Mouse (Mus musculus) forebrain, embryonic 14.5 days (tissue): ENCODE measurements at regions not wholly inside any gene's neighbourhood (a gene's known extent, or its start where the extent isn't known, plus 50 kb on each side); places are given as distances from the start of the nearest gene placed in this dataset.

Experiments
- ATAC-seq: fragments of 200-750 bp; cut with Nextera tagmentation; 2 replicates; pipeline ENCODE4 v1.8.0; 2017; ENCODE audit warnings: mild to moderate bottlenecking, moderate library complexity
- DNase-seq: peaks from one replicate; pipeline ENCODE4 v3.0.0-alpha.2; 2015; ENCODE audit warnings: low spot score
- H3K27ac ChIP-seq: fragments of 300-500 bp; sonication (generic); 2 replicates; pipeline ENCODE4 v1.5.1; 2014; ENCODE audit warnings: low read depth, mild to moderate bottlenecking, control low read depth, low read length, moderate library complexity
- H3K27me3 ChIP-seq: fragments of 300-500 bp; sonication (generic); replicated peaks from 2 replicates; pipeline ENCODE4 v1.6.1; 2014; ENCODE audit warnings: low read length, control low read depth, mixed read lengths; ENCODE audit not compliant: control insufficient read depth, insufficient read depth
- H3K36me3 ChIP-seq: fragments of 300-500 bp; sonication (generic); 2 replicates; pipeline ENCODE4 v1.6.1; 2014; ENCODE audit warnings: low read length, control low read depth; ENCODE audit not compliant: control insufficient read depth, insufficient read depth
- H3K4me1 ChIP-seq: fragments of 300-500 bp; sonication (generic); 2 replicates; pipeline ENCODE4 v1.6.1; 2014; ENCODE audit warnings: antibody characterized with exemption, low read length, control low read depth; ENCODE audit not compliant: control insufficient read depth, insufficient read depth
- H3K4me2 ChIP-seq: fragments of 300-500 bp; sonication (generic); 2 replicates; pipeline ENCODE4 v1.6.1; 2014; ENCODE audit warnings: mild to moderate bottlenecking, control low read depth, low read length
- H3K4me3 ChIP-seq: fragments of 300-500 bp; sonication (generic); 2 replicates; pipeline ENCODE4 v1.5.1; 2014; ENCODE audit warnings: low read depth, low read length, control low read depth
- H3K9ac ChIP-seq: fragments of 300-500 bp; sonication (generic); 2 replicates; pipeline ENCODE4 v1.6.1; 2014; ENCODE audit warnings: mild to moderate bottlenecking, low read length, control low read depth, moderate library complexity
- H3K9me3 ChIP-seq: fragments of 300-500 bp; sonication (generic); replicated peaks from 2 replicates; pipeline ENCODE4 v1.6.1; 2016; ENCODE audit warnings: low read length, control low read depth, mixed read lengths; ENCODE audit not compliant: control insufficient read depth
- WGBS: fragments of 180-500 bp; shearing (Covaris S2); extraction: QIAGEN DNeasy Blood & Tissue Kit; methylation state at CpG from one replicate; pipeline ENCODE4 v1.1.7; 2014; 5-methylcytosine and 5-hydroxymethylcytosine counted together

- Histone ChIP-seq H3K27ac (no peak overlapping the region), H3K9me3 (no peaks in the 10 kb centered on the region), H3K4me3 (no peak overlapping the region), H3K4me1 (no peaks in the 10 kb centered on the region), H3K9ac (no peak overlapping the region), H3K36me3 (no peaks in the 10 kb centered on the region), H3K4me2 (no peak overlapping the region), H3K27me3 (no peaks in the 10 kb centered on the region)
- DNase-seq, result peak; percentile 69
- ATAC-seq, result peak; percentile 90
- whole genome bisulfite sequencing, result 19% methylated on average over 5 of the region's 5 CpGs
These were observed 708.6 kb downstream of the Ndufa4 start for GRCm38 (mm10) chr6:11198562-11199271.

GRCm38 (mm10) chr6:11198089-11198488 is 709.2 kb downstream of the Ndufa4 start:
- Histone ChIP-seq H3K4me1 (no peaks in the 10 kb centered on the region), H3K4me2 (no peak overlapping the region), H3K36me3 (no peaks in the 10 kb centered on the region), H3K27ac (no peak overlapping the region), H3K9ac (no peak overlapping the region), H3K4me3 (no peak overlapping the region), H3K27me3 (no peaks in the 10 kb centered on the region), H3K9me3 (no peaks in the 10 kb centered on the region)
- 28% methylated on average over 3 of the region's 3 CpGs for WGBS
- DNase-seq (peak; percentile 28), ATAC-seq (peak; percentile 69)
